Mouse (Mus musculus) testis, adult 2 months (tissue): ENCODE measurements around the gene Sorcs2. TPM values are rescaled to one million over a fixed set of nuclear protein-coding genes. Genes with fewer than 3 reads are reported as not detected.

ENCODE experiments used
- H3K27ac ChIP-seq: fragments of 200-500 bp; 2 replicates; pipeline ENCODE4 v1.5.1; 2012; ENCODE audit warnings: low read depth, low read length; ENCODE audit not compliant: control insufficient read depth, insufficient read depth
- H3K27me3 ChIP-seq: fragments of 200-500 bp; 2 replicates; pipeline ENCODE4 v1.6.1; 2012; ENCODE audit warnings: mild to moderate bottlenecking, low read length, moderate library complexity; ENCODE audit not compliant: control insufficient read depth, insufficient read depth
- H3K36me3 ChIP-seq: fragments of 200-500 bp; 2 replicates; pipeline ENCODE4 v1.6.1; 2012; ENCODE audit warnings: mild to moderate bottlenecking, low read length; ENCODE audit not compliant: control insufficient read depth, insufficient read depth
- H3K4me1 ChIP-seq: fragments of 200-500 bp; 2 replicates; pipeline ENCODE4 v1.6.1; 2012; ENCODE audit warnings: low read length; ENCODE audit not compliant: control insufficient read depth, insufficient read depth
- H3K4me3 ChIP-seq: fragments of 200-500 bp; 2 replicates; pipeline ENCODE4 v1.5.1; 2012; ENCODE audit warnings: low read depth, mild to moderate bottlenecking, low read length, moderate library complexity, mixed read lengths; ENCODE audit not compliant: control insufficient read depth
- CTCF ChIP-seq: fragments of 200-500 bp; IDR thresholded peaks from 2 replicates; pipeline ENCODE4 v1.5.1; 2012; ENCODE audit warnings: low read depth, mild to moderate bottlenecking, inconsistent platforms, low read length, moderate library complexity; ENCODE audit not compliant: control insufficient read depth, insufficient read depth, insufficient replicate concordance
- POLR2A ChIP-seq: fragments of 200-500 bp; IDR thresholded peaks from 2 replicates; pipeline ENCODE4 v1.6.1; 2012; ENCODE audit warnings: low read depth, mild to moderate bottlenecking, inconsistent platforms, low read length, moderate library complexity; ENCODE audit not compliant: control insufficient read depth
- polyA plus RNA-seq: library from polyadenylated mRNA; depleted of rRNA; stranded (reverse); fragments of >200 nt; gene quantifications from 2 replicates; pipeline ENCODE4 v1.2.3, GENCODE M21; 2012

The Sorcs2 gene
- polyA plus RNA-seq, 1 experiment = 13.8 TPM

DNA sequence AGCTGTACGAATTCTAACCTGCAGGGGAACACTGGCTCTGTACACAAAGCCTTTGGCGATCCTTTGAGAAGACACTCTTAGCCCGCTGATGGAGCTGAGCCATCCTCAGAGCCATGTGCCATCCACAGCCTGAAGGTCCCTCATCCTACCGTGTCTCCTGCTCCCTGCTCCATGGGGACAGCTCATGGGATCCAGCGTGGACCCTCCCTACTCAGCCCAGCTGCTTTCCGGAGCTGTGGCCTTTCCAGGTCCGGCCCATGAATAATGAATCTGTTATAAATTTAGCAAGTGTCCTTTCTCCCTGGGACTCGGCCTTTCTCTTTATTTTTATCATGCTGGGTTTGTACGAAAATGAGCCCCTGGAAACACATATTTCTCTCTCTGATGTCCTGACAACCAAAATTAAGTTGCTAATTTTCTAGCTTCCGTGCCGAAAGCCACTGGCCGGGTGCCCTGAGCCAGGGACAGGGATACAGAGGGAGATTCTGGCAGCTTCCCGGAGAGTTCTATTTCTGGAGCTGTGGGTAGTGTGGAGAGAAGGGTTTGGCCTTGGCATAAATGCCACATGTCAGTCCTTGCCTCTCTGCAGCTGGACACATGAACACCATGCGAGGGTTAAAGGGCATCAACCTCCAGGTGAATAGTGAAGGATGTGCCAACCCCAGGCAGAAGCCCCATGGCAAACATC is 228.8 kb downstream of the Sorcs2 start:
- Histone ChIP-seq H3K27ac (no peak overlapping the region), H3K4me1 (no peaks in the 10 kb centered on the region), H3K36me3 (no peaks in the 10 kb centered on the region), H3K4me3 (no peak overlapping the region), H3K27me3 (no peaks in the 10 kb centered on the region)
- TF ChIP-seq POLR2A = no peak
- TF ChIP-seq CTCF = no peak

DNA sequence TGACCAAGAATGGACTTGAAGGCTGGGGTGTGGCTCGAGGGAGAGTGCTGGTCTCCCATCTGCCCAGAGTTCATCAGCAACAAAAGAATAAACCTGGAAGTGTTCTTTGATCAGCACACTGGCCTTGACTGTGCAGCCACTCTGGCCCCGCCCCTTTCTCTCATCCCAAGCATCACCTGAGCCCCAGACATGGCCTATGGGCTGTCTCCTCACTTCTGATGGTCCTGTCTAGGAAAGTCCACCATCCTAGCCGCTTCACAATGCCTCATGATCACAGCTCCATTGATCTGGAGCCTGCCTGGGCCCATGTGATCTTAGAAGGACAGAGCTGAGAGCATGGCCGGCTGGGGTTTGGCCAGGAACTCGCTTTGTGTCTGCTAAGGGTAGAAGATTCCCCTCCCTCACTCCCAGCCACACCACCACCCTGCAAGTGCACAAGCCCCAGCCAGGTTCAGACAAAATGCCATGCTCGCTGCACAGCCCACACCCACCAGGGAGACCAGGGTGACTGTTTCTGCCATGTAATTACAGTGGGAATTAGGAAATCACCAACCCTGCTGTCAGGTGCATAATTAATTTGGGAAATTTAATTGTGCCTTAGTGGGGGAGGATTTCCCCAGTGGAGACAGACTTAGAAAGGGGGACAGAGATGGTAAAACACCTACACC is 231.5 kb downstream of the Sorcs2 start:
- H3K4me3 ChIP-seq = peak overlapping the region; percentile 84
- no peaks in the 10 kb centered on the region for H3K27me3 ChIP-seq
- TF ChIP-seq CTCF (no peak), POLR2A (no peak)
- H3K4me1 ChIP-seq = no peaks in the 10 kb centered on the region; the same call in 1 of the 2 replicates
- H3K27ac ChIP-seq = no peak overlapping the region
- no peaks in the 10 kb centered on the region for H3K36me3 ChIP-seq

DNA sequence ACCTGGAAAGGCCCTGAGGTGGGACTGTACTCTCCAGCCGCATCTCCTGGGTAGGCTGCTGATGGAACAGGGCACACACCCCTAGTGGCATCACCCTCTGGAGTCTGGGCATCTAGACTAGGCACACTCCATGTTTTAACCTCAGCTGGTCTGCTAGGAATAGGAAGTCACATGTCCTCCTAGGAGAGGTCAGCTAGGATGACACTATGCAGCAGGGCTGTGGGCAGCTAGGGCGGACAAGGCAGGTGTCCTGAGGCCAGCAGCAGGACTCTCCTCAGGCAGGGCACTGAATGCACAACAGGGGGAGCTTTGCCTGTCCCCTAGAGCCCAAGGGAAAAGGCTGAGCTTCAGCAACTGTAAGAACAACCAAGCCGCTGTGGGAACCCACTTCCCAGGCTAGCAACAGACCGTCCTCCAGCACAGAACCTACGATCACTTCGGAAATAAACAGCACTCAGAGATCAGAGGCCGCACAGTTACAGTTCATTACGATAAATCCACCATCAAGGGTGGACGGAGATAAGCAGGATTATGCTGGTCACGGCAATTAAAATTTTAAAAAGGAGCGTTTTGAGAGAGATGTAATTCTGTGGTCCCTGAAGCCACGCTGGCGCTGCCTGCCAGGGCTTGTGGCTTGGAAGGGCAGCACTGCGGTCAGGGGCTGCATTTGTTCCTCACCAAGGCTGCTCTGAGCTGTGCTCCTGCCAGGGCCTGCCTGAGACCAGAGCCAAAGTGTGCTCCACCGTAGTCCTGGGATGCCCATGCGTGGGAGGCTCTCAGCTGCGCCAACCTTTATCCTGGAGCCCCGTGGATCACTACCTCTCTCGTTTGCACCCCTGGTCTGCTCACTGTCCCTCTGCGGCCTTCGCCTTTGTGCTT is 232.3 kb downstream of the Sorcs2 start:
- Histone ChIP-seq H3K36me3 (no peaks in the 10 kb centered on the region), H3K27me3 (no peaks in the 10 kb centered on the region), H3K27ac (no peak overlapping the region), H3K4me1 (no peaks in the 10 kb centered on the region; the same call in 1 of the 2 replicates), H3K4me3 (peak overlapping the region; percentile 84)
- TF ChIP-seq CTCF (no peak), POLR2A (no peak)

DNA sequence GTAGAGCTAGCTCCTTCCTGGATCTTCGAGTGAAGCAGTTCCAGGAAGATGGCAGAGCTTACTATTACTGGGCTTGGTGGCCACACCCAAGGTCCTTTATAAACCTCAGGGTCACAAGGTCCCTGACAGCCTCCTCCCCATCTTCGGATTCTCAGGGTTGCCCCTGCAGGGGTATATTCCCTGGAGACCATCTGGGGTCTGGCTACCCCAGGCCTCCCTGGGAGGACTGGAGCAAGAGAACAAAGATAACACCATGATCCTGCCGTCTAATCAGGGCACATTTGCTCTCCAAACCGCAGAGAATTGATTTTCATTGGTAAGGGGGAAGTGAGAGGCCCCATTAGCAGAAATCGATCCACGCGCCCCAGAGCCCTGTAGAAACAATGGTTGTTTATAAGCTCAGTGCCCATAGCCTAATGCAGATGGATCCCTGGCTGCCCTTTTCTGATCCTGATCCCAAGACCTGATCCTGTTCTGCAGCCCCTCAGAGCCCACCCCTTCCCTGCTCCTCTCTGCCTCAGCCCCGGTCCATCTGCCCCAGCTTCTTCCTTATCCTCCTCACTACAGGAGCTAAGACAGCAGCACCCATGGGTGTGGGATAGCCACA is 243.0 kb downstream of the Sorcs2 start:
- Histone ChIP-seq H3K4me1 (peaks cover 2% of the 10 kb centered on the region; the same call in 1 of the 2 replicates), H3K36me3 (no peaks in the 10 kb centered on the region), H3K4me3 (no peak overlapping the region), H3K27me3 (no peaks in the 10 kb centered on the region), H3K27ac (no peak overlapping the region)
- TF ChIP-seq POLR2A = no peak
- no peak for TF ChIP-seq CTCF

DNA sequence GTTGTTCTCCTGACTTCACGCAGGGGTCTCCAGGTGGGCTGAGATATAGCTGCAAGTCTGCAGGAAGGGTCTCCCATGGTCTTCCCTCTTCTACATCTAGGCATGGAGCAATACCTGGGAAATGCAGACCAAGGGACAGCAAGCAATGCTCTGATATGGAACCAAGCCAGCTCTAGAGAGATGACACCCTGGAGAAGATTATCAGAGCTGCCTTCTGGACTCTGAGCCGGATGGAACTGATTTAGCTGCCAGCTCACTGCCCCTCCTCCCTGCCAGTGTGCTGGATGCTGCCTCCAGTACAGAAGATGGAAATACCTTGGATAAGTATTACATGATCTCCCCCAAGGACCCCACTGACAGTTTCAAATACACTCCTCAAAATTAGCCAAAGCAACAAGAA is 244.7 kb downstream of the Sorcs2 start:
- Histone ChIP-seq H3K4me3 (no peak overlapping the region), H3K4me1 (peaks cover 2% of the 10 kb centered on the region; the same call in 1 of the 2 replicates), H3K36me3 (no peaks in the 10 kb centered on the region), H3K27me3 (no peaks in the 10 kb centered on the region), H3K27ac (no peak overlapping the region)
- TF ChIP-seq CTCF (no peak), POLR2A (no peak)

DNA sequence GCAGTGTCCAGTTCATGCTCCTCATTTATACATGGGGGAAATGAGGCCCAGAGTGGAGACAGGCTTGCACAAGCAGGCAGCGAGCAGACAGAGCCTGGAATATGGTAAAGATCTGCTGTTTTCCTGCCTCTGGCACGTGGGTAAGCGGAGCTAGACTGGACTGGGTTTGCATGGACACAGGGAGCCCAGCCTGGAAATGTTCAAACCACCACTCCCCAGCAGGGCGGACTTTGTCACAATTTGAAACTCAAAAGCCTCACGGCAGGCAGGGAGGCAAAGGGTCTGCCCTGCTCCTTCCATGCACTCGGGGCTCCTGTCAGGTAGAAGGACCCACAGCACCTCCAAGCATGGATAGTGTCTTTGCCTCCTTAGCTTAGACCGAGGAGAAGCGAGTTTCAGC is 246.9 kb downstream of the Sorcs2 start:
- no peaks in the 10 kb centered on the region for H3K27me3 ChIP-seq
- TF ChIP-seq POLR2A (no peak), CTCF (no peak)
- peaks cover under 1% of the 10 kb centered on the region; the same call in 1 of the 2 replicates for H3K4me1 ChIP-seq
- H3K4me3 ChIP-seq = no peak overlapping the region
- H3K36me3 ChIP-seq = no peaks in the 10 kb centered on the region
- no peak overlapping the region for H3K27ac ChIP-seq
